Mouse (Mus musculus): Measurements from ENCODE around the gene Usp30. TPM values are rescaled to one million over a fixed set of nuclear protein-coding genes. Genes with fewer than 3 reads are reported as not detected.

The Usp30 gene
- polyA plus RNA-seq, 1 experiment from 2014 or later, result 12.0 TPM

GRCm38 (mm10) chr5:114129550-114130210 lies 64.4 kb downstream of the Usp30 start:
- Histone ChIP-seq H3K9ac (ENCODE audit: low read length) (no peak overlapping the region; the same call in 1 of the 2 replicates), H3K36me3 (ENCODE audit: control insufficient read depth, insufficient read depth, low read length) (no peaks in the 10 kb centered on the region), H3K27ac (ENCODE audit: low read length) (no peak overlapping the region), H3K9me3 (ENCODE audit: control insufficient read depth, low read length) (no peaks in the 10 kb centered on the region), H3K4me3 (ENCODE audit: low read length) (peak overlapping the region; percentile 82), H3K27me3 (ENCODE audit: control insufficient read depth, insufficient read depth, low read depth, low read length) (no peaks in the 10 kb centered on the region), H3K4me2 (ENCODE audit: low read depth, low read length) (peak overlapping the region; percentile 99), H3K4me1 (replicated peaks; ENCODE audit: control insufficient read depth, insufficient read depth, low read length) (peaks cover 20% of the 10 kb centered on the region)
- WGBS, result 75% methylated on average over 15 of the region's 15 CpGs
- ATAC-seq (ENCODE audit: low read depth), result no peak

GRCm38 (mm10) chr5:114130211-114130605 lies 64.9 kb downstream of the Usp30 start, which contains the start of gene Ung:
Ung (plus strand) TSS chr5:114130386.
- Histone ChIP-seq H3K4me1 (replicated peaks; ENCODE audit: control insufficient read depth, insufficient read depth, low read length) (peaks cover 20% of the 10 kb centered on the region), H3K9me3 (ENCODE audit: control insufficient read depth, low read length) (no peaks in the 10 kb centered on the region), H3K4me3 (ENCODE audit: low read length) (peak within 1 kb of the TSS; percentile 82), H3K27ac (ENCODE audit: low read length) (peak within 1 kb of the TSS; percentile 31; the same call in 1 of the 2 replicates), H3K36me3 (ENCODE audit: control insufficient read depth, insufficient read depth, low read length) (no peaks in the 10 kb centered on the region), H3K9ac (ENCODE audit: low read length) (peak within 1 kb of the TSS; percentile 70), H3K27me3 (ENCODE audit: control insufficient read depth, insufficient read depth, low read depth, low read length) (no peaks in the 10 kb centered on the region), H3K4me2 (ENCODE audit: low read depth, low read length) (peak within 1 kb of the TSS; percentile 99)
- ATAC-seq (ENCODE audit: low read depth), result peak; percentile 32
- WGBS, result under 1% methylated on average over 29 of the region's 29 CpGs

GRCm38 (mm10) chr5:114130698-114131520 lies 65.6 kb downstream of the Usp30 start:
- under 1% methylated on average over 87 of the region's 87 CpGs for WGBS
- H3K36me3 ChIP-seq (ENCODE audit: control insufficient read depth, insufficient read depth, low read length), result no peaks in the 10 kb centered on the region
- H3K27ac ChIP-seq (ENCODE audit: low read length), result peak overlapping the region; percentile 31; the same call in 1 of the 2 replicates
- H3K9me3 ChIP-seq (ENCODE audit: control insufficient read depth, low read length), result no peaks in the 10 kb centered on the region
- H3K4me3 ChIP-seq (ENCODE audit: low read length), result peak overlapping the region; percentile 82
- peaks cover 20% of the 10 kb centered on the region for H3K4me1 ChIP-seq (replicated peaks; ENCODE audit: control insufficient read depth, insufficient read depth, low read length)
- peak overlapping the region; percentile 99 for H3K4me2 ChIP-seq (ENCODE audit: low read depth, low read length)
- peak; percentile 97 for ATAC-seq (ENCODE audit: low read depth)
- no peaks in the 10 kb centered on the region for H3K27me3 ChIP-seq (ENCODE audit: control insufficient read depth, insufficient read depth, low read depth, low read length)
- H3K9ac ChIP-seq (ENCODE audit: low read length), result peak overlapping the region; percentile 70

GRCm38 (mm10) chr5:114131521-114131840 lies 66.2 kb downstream of the Usp30 start:
- no peaks in the 10 kb centered on the region for H3K36me3 ChIP-seq (ENCODE audit: control insufficient read depth, insufficient read depth, low read length)
- H3K27ac ChIP-seq (ENCODE audit: low read length), result peak overlapping the region; percentile 31; the same call in 1 of the 2 replicates
- no peak for ATAC-seq (ENCODE audit: low read depth)
- peak overlapping the region; percentile 99 for H3K4me2 ChIP-seq (ENCODE audit: low read depth, low read length)
- WGBS, result under 1% methylated on average over 15 of the region's 15 CpGs
- H3K9me3 ChIP-seq (ENCODE audit: control insufficient read depth, low read length), result no peaks in the 10 kb centered on the region
- H3K27me3 ChIP-seq (ENCODE audit: control insufficient read depth, insufficient read depth, low read depth, low read length), result no peaks in the 10 kb centered on the region
- peaks cover 20% of the 10 kb centered on the region for H3K4me1 ChIP-seq (replicated peaks; ENCODE audit: control insufficient read depth, insufficient read depth, low read length)
- peak overlapping the region; percentile 64 for H3K9ac ChIP-seq (ENCODE audit: low read length)
- H3K4me3 ChIP-seq (ENCODE audit: low read length), result peak overlapping the region; percentile 82

GRCm38 (mm10) chr5:114132841-114133240 lies 67.6 kb downstream of the Usp30 start:
- no peak overlapping the region for H3K4me3 ChIP-seq (ENCODE audit: low read length)
- ATAC-seq (ENCODE audit: low read depth), result no peak
- no peaks in the 10 kb centered on the region for H3K36me3 ChIP-seq (ENCODE audit: control insufficient read depth, insufficient read depth, low read length)
- no peaks in the 10 kb centered on the region for H3K9me3 ChIP-seq (ENCODE audit: control insufficient read depth, low read length)
- no peak overlapping the region for H3K27ac ChIP-seq (ENCODE audit: low read length)
- 82% methylated on average over 6 of the region's 6 CpGs for WGBS
- peaks cover 23% of the 10 kb centered on the region for H3K4me1 ChIP-seq (replicated peaks; ENCODE audit: control insufficient read depth, insufficient read depth, low read length)
- no peaks in the 10 kb centered on the region for H3K27me3 ChIP-seq (ENCODE audit: control insufficient read depth, insufficient read depth, low read depth, low read length)
- no peak overlapping the region for H3K9ac ChIP-seq (ENCODE audit: low read length)
- no peak overlapping the region for H3K4me2 ChIP-seq (ENCODE audit: low read depth, low read length)

- Histone ChIP-seq H3K4me3 (ENCODE audit: low read length) (no peak overlapping the region), H3K9ac (ENCODE audit: low read length) (no peak overlapping the region), H3K27ac (ENCODE audit: low read length) (no peak overlapping the region), H3K4me1 (replicated peaks; ENCODE audit: control insufficient read depth, insufficient read depth, low read length) (peaks cover 35% of the 10 kb centered on the region), H3K4me2 (ENCODE audit: low read depth, low read length) (no peak overlapping the region), H3K27me3 (ENCODE audit: control insufficient read depth, insufficient read depth, low read depth, low read length) (no peaks in the 10 kb centered on the region), H3K36me3 (ENCODE audit: control insufficient read depth, insufficient read depth, low read length) (no peaks in the 10 kb centered on the region), H3K9me3 (ENCODE audit: control insufficient read depth, low read length) (no peaks in the 10 kb centered on the region)
- WGBS, result 38% methylated on average over 6 of the region's 6 CpGs
- no peak for ATAC-seq (ENCODE audit: low read depth)
Measured at GRCm38 (mm10) chr5:114134091-114134534, 68.9 kb downstream of the Usp30 start.

GRCm38 (mm10) chr5:114135516-114135915 lies 70.3 kb downstream of the Usp30 start:
- H3K9ac ChIP-seq (ENCODE audit: low read length), result no peak overlapping the region
- H3K9me3 ChIP-seq (ENCODE audit: control insufficient read depth, low read length), result no peaks in the 10 kb centered on the region
- H3K4me2 ChIP-seq (ENCODE audit: low read depth, low read length), result no peak overlapping the region
- no peak overlapping the region for H3K27ac ChIP-seq (ENCODE audit: low read length)
- no peak overlapping the region for H3K4me3 ChIP-seq (ENCODE audit: low read length)
- 0 out of 2 replicates have a peak, but pooled peaks cover 2% of the 10 kb centered on the region for H3K36me3 ChIP-seq (ENCODE audit: control insufficient read depth, insufficient read depth, low read length)
- no peak for ATAC-seq (ENCODE audit: low read depth)
- no peaks in the 10 kb centered on the region for H3K27me3 ChIP-seq (ENCODE audit: control insufficient read depth, insufficient read depth, low read depth, low read length)
- peaks cover 38% of the 10 kb centered on the region for H3K4me1 ChIP-seq (replicated peaks; ENCODE audit: control insufficient read depth, insufficient read depth, low read length)
- 81% methylated on average over 10 of the region's 10 CpGs for whole genome bisulfite sequencing

GRCm38 (mm10) chr5:114137481-114138276 lies 72.4 kb downstream of the Usp30 start:
- Histone ChIP-seq H3K4me2 (ENCODE audit: low read depth, low read length) (no peak overlapping the region), H3K27me3 (ENCODE audit: control insufficient read depth, insufficient read depth, low read depth, low read length) (no peaks in the 10 kb centered on the region), H3K4me3 (ENCODE audit: low read length) (no peak overlapping the region), H3K9me3 (ENCODE audit: control insufficient read depth, low read length) (no peaks in the 10 kb centered on the region), H3K4me1 (replicated peaks; ENCODE audit: control insufficient read depth, insufficient read depth, low read length) (peaks cover 29% of the 10 kb centered on the region), H3K9ac (ENCODE audit: low read length) (peak overlapping the region; percentile 15; the same call in 1 of the 2 replicates), H3K27ac (ENCODE audit: low read length) (peak overlapping the region; percentile 83), H3K36me3 (ENCODE audit: control insufficient read depth, insufficient read depth, low read length) (0 out of 2 replicates have a peak, but pooled peaks cover 2% of the 10 kb centered on the region)
- no peak; the same call in 1 of the 2 replicates for ATAC-seq (ENCODE audit: low read depth)
- 67% methylated on average over 15 of the region's 15 CpGs for WGBS
